Mouse (Mus musculus): Measurements from ENCODE around the gene Kcnj8. TPM values are rescaled to one million over a fixed set of nuclear protein-coding genes. Genes with fewer than 3 reads are reported as not detected.
"Not testable (repeated sequence)": the region's sequence is repeated elsewhere in the genome, so short reads cannot be mapped to it uniquely, and the experiment has no call there.

Kcnj8 gene
- polyA plus RNA-seq, 1 experiment from 2014 or later: 3.4 TPM

DNA sequence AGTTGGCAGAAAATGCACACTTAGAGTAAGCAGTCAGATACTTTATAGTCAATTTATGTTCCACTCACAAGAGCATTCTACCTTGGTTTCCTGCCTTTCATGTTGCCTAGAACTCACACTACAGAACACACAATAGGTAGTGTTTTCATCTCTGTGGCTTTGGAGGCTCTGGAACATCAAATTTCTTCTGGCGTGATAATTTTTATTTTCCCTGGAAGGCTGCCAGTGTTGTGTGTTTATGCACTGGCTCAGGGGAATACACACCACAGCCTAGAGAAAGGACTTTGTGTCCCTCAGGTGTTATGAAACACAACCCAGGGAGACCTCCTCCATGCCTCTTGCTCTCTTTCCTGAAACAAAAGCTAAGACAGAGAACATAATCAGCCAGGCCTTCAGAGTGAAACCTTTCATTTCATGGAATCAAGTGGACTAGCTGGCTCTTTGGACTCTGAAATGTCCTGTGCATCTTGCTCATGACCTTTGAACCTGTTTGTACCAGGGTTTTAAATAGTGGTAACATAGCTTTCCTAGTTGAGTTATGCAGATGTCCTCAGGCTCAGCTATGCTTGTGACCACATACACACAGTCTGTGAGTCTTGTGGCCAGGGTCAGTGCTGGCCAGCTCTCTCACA, 43.4 kb downstream of the Kcnj8 start:
- Histone ChIP-seq H3K4me1 (ENCODE audit: control insufficient read depth, insufficient read depth, low read length) (no peaks in the 10 kb centered on the region), H3K9me3 (ENCODE audit: control insufficient read depth, low read length) (no peaks in the 10 kb centered on the region), H3K27me3 (ENCODE audit: control insufficient read depth, insufficient read depth, low read length) (no peaks in the 10 kb centered on the region), H3K9ac (ENCODE audit: low read length) (no peak overlapping the region), H3K27ac (ENCODE audit: low read depth, low read length) (no peak overlapping the region), H3K4me3 (ENCODE audit: low read depth, low read length) (no peak overlapping the region), H3K36me3 (ENCODE audit: control insufficient read depth, insufficient read depth, low read length) (no peaks in the 10 kb centered on the region), H3K4me2 (ENCODE audit: low read depth) (no peak overlapping the region)
- DNase-seq (ENCODE audit: low spot score): no peak
- 68% methylated on average over 1 of the region's 1 CpGs for WGBS
- no peak for ATAC-seq (ENCODE audit: insufficient read depth, low FRiP score, low TSS enrichment)

GRCm38 (mm10) chr6:142524635-142525308, 46.6 kb downstream of the Kcnj8 start:
- ATAC-seq (ENCODE audit: insufficient read depth, low FRiP score, low TSS enrichment) (peak; percentile 88), DNase-seq (ENCODE audit: low spot score) (peak; percentile 75)
- 11% methylated on average over 4 of the region's 4 CpGs for WGBS
- no peaks in the 10 kb centered on the region for H3K4me1 ChIP-seq (ENCODE audit: control insufficient read depth, insufficient read depth, low read length)
- no peaks in the 10 kb centered on the region for H3K36me3 ChIP-seq (ENCODE audit: control insufficient read depth, insufficient read depth, low read length)
- no peaks in the 10 kb centered on the region for H3K9me3 ChIP-seq (ENCODE audit: control insufficient read depth, low read length)
- H3K4me3 ChIP-seq (ENCODE audit: low read depth, low read length): no peak overlapping the region
- H3K4me2 ChIP-seq (ENCODE audit: low read depth): no peak overlapping the region
- no peaks in the 10 kb centered on the region for H3K27me3 ChIP-seq (ENCODE audit: control insufficient read depth, insufficient read depth, low read length)
- H3K27ac ChIP-seq (ENCODE audit: low read depth, low read length): no peak overlapping the region
- H3K9ac ChIP-seq (ENCODE audit: low read length): no peak overlapping the region

DNA sequence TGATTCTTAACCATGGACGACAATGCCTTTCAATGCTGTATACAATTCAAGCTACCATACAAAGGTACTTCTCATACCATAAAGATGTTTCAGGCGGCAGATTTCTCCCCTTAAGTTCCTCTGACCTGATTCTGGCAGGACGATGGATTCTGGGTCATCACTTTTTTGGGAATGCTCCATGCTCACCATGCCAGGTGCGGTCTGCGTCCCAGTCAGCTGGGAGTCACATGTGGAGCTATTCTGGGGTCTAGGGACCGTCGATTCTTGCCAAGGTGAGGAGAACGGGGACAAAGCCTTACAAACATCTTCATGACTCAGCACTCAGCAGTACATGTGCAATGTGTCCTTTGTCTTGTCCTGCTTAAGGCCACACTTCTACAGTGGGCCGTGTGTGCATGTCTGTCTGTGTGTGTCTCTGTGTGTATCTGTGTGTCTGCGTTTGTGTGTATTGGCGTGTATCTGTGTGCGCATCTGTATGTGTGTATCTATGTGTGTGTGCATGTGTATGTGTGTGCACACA, 49.8 kb downstream of the Kcnj8 start:
- Histone ChIP-seq H3K4me3 (ENCODE audit: low read depth, low read length) (no peak overlapping the region), H3K36me3 (ENCODE audit: control insufficient read depth, insufficient read depth, low read length) (no peaks in the 10 kb centered on the region), H3K9ac (ENCODE audit: low read length) (no peak overlapping the region), H3K27me3 (ENCODE audit: control insufficient read depth, insufficient read depth, low read length) (no peaks in the 10 kb centered on the region), H3K9me3 (ENCODE audit: control insufficient read depth, low read length) (no peaks in the 10 kb centered on the region), H3K4me1 (ENCODE audit: control insufficient read depth, insufficient read depth, low read length) (no peaks in the 10 kb centered on the region), H3K4me2 (ENCODE audit: low read depth) (no peak overlapping the region), H3K27ac (ENCODE audit: low read depth, low read length) (no peak overlapping the region)
- ATAC-seq (ENCODE audit: insufficient read depth, low FRiP score, low TSS enrichment) (no peak), DNase-seq (ENCODE audit: low spot score) (no peak)
- 86% methylated on average over 12 of the region's 12 CpGs for WGBS

- ATAC-seq (ENCODE audit: insufficient read depth, low FRiP score, low TSS enrichment) (peak; percentile 61; the same call in 1 of the 2 replicates), DNase-seq (ENCODE audit: low spot score) (peak; percentile 48)
- H3K27me3 ChIP-seq (ENCODE audit: control insufficient read depth, insufficient read depth, low read length): no peaks in the 10 kb centered on the region
- no peaks in the 10 kb centered on the region for H3K9me3 ChIP-seq (ENCODE audit: control insufficient read depth, low read length)
- H3K27ac ChIP-seq (ENCODE audit: low read depth, low read length): no peak overlapping the region
- H3K36me3 ChIP-seq (ENCODE audit: control insufficient read depth, insufficient read depth, low read length): no peaks in the 10 kb centered on the region
- no peaks in the 10 kb centered on the region for H3K4me1 ChIP-seq (ENCODE audit: control insufficient read depth, insufficient read depth, low read length)
- H3K4me2 ChIP-seq (ENCODE audit: low read depth): no peak overlapping the region
- no peak overlapping the region for H3K4me3 ChIP-seq (ENCODE audit: low read depth, low read length)
- 19% methylated on average over 6 of the region's 6 CpGs for WGBS
- no peak overlapping the region for H3K9ac ChIP-seq (ENCODE audit: low read length)
Observed at GRCm38 (mm10) chr6:142519110-142519509, 52.3 kb downstream of the Kcnj8 start.

- DNase-seq (ENCODE audit: low spot score); H3K4me3 ChIP-seq (ENCODE audit: low read depth, low read length); H3K27ac ChIP-seq (ENCODE audit: low read depth, low read length); H3K27me3 ChIP-seq (ENCODE audit: control insufficient read depth, insufficient read depth, low read length); H3K9ac ChIP-seq (ENCODE audit: low read length); H3K4me1 ChIP-seq (ENCODE audit: control insufficient read depth, insufficient read depth, low read length); H3K36me3 ChIP-seq (ENCODE audit: control insufficient read depth, insufficient read depth, low read length); ATAC-seq (ENCODE audit: insufficient read depth, low FRiP score, low TSS enrichment); H3K9me3 ChIP-seq (ENCODE audit: control insufficient read depth, low read length); H3K4me2 ChIP-seq (ENCODE audit: low read depth): not testable (repeated sequence)
- 76% methylated on average over 9 of the region's 9 CpGs for WGBS
Observed at GRCm38 (mm10) chr6:142515379-142515778, 56.0 kb downstream of the Kcnj8 start.

DNA sequence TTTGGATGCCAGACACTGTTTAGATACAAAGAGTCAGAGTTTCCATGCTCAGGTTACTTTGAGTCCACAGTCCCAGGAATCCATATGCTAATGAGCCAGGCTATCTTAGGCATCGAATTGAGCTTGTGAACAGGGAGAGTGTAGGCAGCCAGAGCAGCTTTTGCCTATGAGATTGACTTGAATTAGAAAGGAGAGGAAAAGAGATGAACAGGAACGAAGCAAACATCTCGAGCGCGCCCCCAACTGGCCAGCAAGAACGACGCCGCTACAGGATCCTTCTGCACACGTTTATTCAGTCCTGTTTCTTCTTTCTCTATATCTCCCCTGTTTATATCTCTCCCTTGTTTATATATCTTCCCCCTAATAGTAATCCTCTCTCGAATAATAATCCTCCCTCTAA, 56.5 kb downstream of the Kcnj8 start:
- no peak overlapping the region for H3K4me2 ChIP-seq (ENCODE audit: low read depth)
- WGBS: 1% methylated on average over 10 of the region's 10 CpGs

More for the DNA sequence above, 56.5 kb downstream of the Kcnj8 start:
- Histone ChIP-seq H3K36me3 (ENCODE audit: control insufficient read depth, insufficient read depth, low read length) (no peaks in the 10 kb centered on the region), H3K4me3 (ENCODE audit: low read depth, low read length) (no peak overlapping the region), H3K27ac (ENCODE audit: low read depth, low read length) (no peak overlapping the region), H3K4me1 (ENCODE audit: control insufficient read depth, insufficient read depth, low read length) (no peaks in the 10 kb centered on the region), H3K27me3 (ENCODE audit: control insufficient read depth, insufficient read depth, low read length) (no peaks in the 10 kb centered on the region), H3K9me3 (ENCODE audit: control insufficient read depth, low read length) (no peaks in the 10 kb centered on the region), H3K9ac (ENCODE audit: low read length) (no peak overlapping the region)
- ATAC-seq (ENCODE audit: insufficient read depth, low FRiP score, low TSS enrichment) (no peak), DNase-seq (ENCODE audit: low spot score) (peak; percentile 50)

Other genes with a start within 250 kb of the Kcnj8 start
- 0.12 and 0.14 TPM in 2 replicates for gene Slco1a5, start 248.6 kb downstream of the Kcnj8 start, polyA plus RNA-seq (2014; fragmentation: Nextera tagmentation; extraction: Ambion mirVana)
- gene Pyroxd1, start 226.0 kb downstream of the Kcnj8 start, polyA plus RNA-seq (2014; fragmentation: Nextera tagmentation; extraction: Ambion mirVana): 16.6 and 22.2 TPM in 2 replicates
- gene Recql, start 184.5 kb downstream of the Kcnj8 start, polyA plus RNA-seq (2014; fragmentation: Nextera tagmentation; extraction: Ambion mirVana): 37.6 and 37.9 TPM in 2 replicates
- 120 and 122 TPM in 2 replicates for gene Golt1b, start 184.4 kb downstream of the Kcnj8 start, polyA plus RNA-seq (2014; fragmentation: Nextera tagmentation; extraction: Ambion mirVana)
- gene Spx, start 158.2 kb downstream of the Kcnj8 start, polyA plus RNA-seq (2014; fragmentation: Nextera tagmentation; extraction: Ambion mirVana): 0.56 and 0.78 TPM in 2 replicates
- not detected in 2 replicates for gene Gys2, start 98.5 kb downstream of the Kcnj8 start, polyA plus RNA-seq (2014; fragmentation: Nextera tagmentation; extraction: Ambion mirVana)
- gene Ldhb, start 63.7 kb downstream of the Kcnj8 start, polyA plus RNA-seq (2014; fragmentation: Nextera tagmentation; extraction: Ambion mirVana): 517 and 530 TPM in 2 replicates
- gene Abcc9, start 130.7 kb upstream of the Kcnj8 start, polyA plus RNA-seq (2014; fragmentation: Nextera tagmentation; extraction: Ambion mirVana): 1.5 and 1.7 TPM in 2 replicates
- 130 and 133 TPM in 2 replicates for gene Cmas, start 185.1 kb upstream of the Kcnj8 start, polyA plus RNA-seq (2014; fragmentation: Nextera tagmentation; extraction: Ambion mirVana)
- gene Sult6b2, start 232.9 kb upstream of the Kcnj8 start, polyA plus RNA-seq (2014; fragmentation: Nextera tagmentation; extraction: Ambion mirVana): 0.15 and 0.29 TPM in 2 replicates

All from neural tube, embryonic 11.5 days (tissue).